Mouse (Mus musculus): Measurements from ENCODE around the gene Tbcc. TPM values are rescaled to one million over a fixed set of nuclear protein-coding genes. Genes with fewer than 3 reads are reported as not detected.

The Tbcc gene
- polyA plus RNA-seq, 1 experiment, result 11.5 TPM

DNA sequence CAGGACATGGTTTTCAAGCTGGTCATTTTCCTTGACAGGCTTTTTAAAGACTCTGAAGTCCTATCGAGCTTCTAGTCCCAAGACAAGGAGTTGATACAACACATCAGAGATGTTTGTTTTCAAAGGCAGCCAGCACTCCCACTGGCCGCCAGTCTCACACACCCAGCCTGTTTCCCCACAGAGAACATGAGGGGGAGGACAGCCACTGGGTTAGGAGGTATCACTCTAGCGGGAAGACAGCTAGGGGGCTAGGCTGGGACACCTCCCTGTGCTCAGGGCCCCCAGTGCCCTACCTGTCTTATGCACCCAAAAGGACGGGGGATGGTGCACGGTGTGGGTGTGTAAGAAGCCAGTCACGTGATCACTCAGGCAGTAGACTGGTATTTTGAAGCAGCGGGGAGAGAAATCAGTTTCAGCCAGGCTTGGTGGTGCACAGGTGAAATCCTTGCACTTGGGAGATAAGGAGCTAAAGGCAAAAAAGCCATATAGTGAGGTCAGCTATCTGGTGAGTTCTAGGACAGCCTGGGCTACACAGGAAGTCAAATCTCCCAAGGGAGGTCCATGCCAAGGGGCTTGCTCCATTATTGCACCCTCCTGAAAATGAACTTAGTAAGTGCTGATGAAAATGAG, 25.8 kb upstream of the Tbcc start:
- TF ChIP-seq POLR2A (IDR thresholded peaks at IDR 0.05; ENCODE audit: low read depth, low read length) (no peak), CTCF (IDR thresholded peaks at IDR 0.05; ENCODE audit: borderline replicate concordance, insufficient read depth, low read length) (no peak)
- H3K27ac ChIP-seq (ENCODE audit: insufficient read depth, low read length), result no peak overlapping the region
- H3K4me1 ChIP-seq (ENCODE audit: control insufficient read depth, insufficient read depth, low read length), result peaks cover 5% of the 10 kb centered on the region
- no peak overlapping the region for H3K4me3 ChIP-seq (ENCODE audit: insufficient read depth, low read length)

DNA sequence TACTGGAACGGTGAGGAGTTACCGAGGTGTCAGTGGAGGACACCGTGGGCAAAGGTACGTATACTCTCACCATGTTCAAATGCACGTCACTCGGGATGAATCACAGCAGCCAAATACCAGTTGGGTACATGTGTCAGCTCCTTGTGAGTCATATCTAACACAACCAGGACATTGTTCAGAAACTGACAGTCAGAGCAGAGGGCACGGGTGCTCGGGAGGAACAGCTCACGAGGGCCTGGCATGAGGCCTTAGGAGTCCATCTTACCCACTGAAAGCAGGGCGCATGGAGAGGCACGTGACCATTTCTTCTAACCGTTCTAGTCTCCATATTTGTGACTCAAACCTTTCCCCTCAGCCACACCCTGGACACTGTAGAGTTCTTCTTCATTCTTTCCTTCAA, 23.6 kb upstream of the Tbcc start:
- H3K4me3 ChIP-seq (ENCODE audit: insufficient read depth, low read length), result no peak overlapping the region
- H3K27ac ChIP-seq (ENCODE audit: insufficient read depth, low read length), result peak overlapping the region; percentile 35; the same call in 1 of the 2 replicates
- peaks cover 5% of the 10 kb centered on the region for H3K4me1 ChIP-seq (ENCODE audit: control insufficient read depth, insufficient read depth, low read length)
- TF ChIP-seq CTCF (IDR thresholded peaks at IDR 0.05; ENCODE audit: borderline replicate concordance, insufficient read depth, low read length) (no peak), POLR2A (IDR thresholded peaks at IDR 0.05; ENCODE audit: low read depth, low read length) (no peak)

DNA sequence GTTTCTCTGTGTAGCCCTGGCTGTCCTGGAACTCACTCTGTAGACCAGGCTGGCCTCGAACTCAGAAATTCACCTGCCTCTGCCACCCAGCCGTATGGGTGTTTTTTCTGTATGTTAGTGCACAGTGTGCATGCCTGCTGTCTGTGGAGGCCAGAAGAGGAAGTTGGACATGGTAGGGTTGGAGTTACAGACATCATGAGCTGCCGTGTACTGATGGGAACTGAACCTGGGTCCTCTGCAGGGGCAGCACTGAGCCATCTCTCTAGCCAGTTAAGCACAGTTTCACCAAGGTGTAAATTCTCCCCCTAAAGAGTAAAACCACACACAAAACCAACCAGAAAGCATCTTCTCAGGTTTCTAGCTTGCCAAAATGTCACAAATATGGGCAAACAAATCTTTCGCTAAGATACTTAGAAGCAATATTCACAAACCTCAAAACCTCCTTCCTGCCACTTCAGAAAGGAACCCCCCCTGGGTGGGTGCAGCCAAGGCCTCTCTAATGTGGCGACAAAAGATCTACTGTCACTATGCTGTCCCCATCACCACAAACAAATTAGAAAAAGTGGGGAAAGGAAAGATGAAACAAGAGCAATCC, 20.2 kb upstream of the Tbcc start:
- no peak overlapping the region for H3K27ac ChIP-seq (ENCODE audit: insufficient read depth, low read length)
- no peak overlapping the region for H3K4me3 ChIP-seq (ENCODE audit: insufficient read depth, low read length)
- TF ChIP-seq POLR2A (IDR thresholded peaks at IDR 0.05; ENCODE audit: low read depth, low read length) (no peak), CTCF (IDR thresholded peaks at IDR 0.05; ENCODE audit: borderline replicate concordance, insufficient read depth, low read length) (no peak)
- peaks cover 15% of the 10 kb centered on the region for H3K4me1 ChIP-seq (ENCODE audit: control insufficient read depth, insufficient read depth, low read length)

DNA sequence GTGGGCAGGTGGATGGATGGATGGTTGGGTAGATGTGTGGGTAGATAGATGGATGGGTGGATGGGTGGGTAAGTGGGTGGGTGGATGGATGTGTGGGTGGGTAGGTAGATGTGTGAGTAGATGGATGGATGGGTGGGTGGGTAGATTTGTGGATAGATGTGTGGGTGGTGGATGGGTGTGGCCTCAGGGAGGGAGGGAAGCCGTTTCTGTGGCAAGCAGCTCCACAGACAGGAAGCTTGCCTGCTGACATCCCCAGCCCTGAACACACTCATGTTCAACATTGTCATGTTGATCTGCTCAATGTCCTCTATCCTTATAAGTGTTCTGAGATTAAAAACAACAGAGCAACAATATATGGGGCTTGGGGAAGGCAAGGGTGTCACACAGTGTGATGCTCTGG, 19.6 kb upstream of the Tbcc start:
- TF ChIP-seq CTCF (IDR thresholded peaks at IDR 0.05; ENCODE audit: borderline replicate concordance, insufficient read depth, low read length), result no peak
- no peak for TF ChIP-seq POLR2A (IDR thresholded peaks at IDR 0.05; ENCODE audit: low read depth, low read length)
- Histone ChIP-seq H3K27ac (ENCODE audit: insufficient read depth, low read length) (no peak overlapping the region), H3K4me1 (ENCODE audit: control insufficient read depth, insufficient read depth, low read length) (peaks cover 15% of the 10 kb centered on the region), H3K4me3 (ENCODE audit: insufficient read depth, low read length) (no peak overlapping the region)

DNA sequence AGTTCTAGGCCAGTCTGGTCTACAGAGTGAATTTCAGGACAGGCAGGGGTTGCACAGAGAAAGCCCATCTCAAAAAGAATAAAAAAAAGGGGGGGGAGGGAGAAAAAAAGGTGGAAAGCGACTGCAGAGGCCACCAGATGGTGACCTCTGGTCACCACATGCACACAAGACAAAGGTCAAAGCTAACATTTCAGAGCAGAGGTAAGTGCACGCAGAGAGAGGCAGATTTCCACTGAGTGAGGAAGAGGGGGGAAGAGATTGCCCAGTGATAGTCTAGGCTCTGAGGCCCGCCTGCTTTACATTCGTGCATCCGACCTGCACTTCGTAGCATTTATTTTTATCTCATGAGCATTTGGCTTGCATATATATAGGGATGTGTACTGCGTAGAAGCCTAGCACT, 17.7 kb upstream of the Tbcc start:
- peaks cover 21% of the 10 kb centered on the region for H3K4me1 ChIP-seq (ENCODE audit: control insufficient read depth, insufficient read depth, low read length)
- no peak for TF ChIP-seq POLR2A (IDR thresholded peaks at IDR 0.05; ENCODE audit: low read depth, low read length)
- TF ChIP-seq CTCF (IDR thresholded peaks at IDR 0.05; ENCODE audit: borderline replicate concordance, insufficient read depth, low read length), result no peak

DNA sequence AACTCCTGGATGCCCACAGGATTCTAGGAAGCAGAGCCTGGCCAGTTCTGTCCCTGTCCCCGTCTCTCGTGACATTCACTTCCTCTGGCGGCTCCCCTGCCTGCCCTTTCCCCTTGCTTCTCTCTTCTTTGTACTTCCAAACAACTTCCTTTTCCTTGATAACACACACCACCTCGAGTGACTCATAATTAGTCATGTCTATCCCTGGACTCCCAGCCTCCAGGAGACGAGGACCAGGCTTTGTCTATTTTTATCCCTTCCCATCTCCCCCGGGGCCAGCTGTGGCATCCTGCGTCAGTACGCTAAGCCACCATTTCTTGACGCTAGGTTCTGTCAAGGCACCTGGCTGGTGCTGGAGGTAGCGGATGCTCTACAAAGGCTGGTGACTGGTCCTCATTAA, 16.4 kb upstream of the Tbcc start:
- Histone ChIP-seq H3K27ac (ENCODE audit: insufficient read depth, low read length) (peak overlapping the region; percentile 48; the same call in 1 of the 2 replicates), H3K4me3 (ENCODE audit: insufficient read depth, low read length) (no peak overlapping the region), H3K4me1 (ENCODE audit: control insufficient read depth, insufficient read depth, low read length) (peaks cover 21% of the 10 kb centered on the region)
- TF ChIP-seq CTCF (IDR thresholded peaks at IDR 0.05; ENCODE audit: borderline replicate concordance, insufficient read depth, low read length), result no peak
- no peak for TF ChIP-seq POLR2A (IDR thresholded peaks at IDR 0.05; ENCODE audit: low read depth, low read length)

More for the DNA sequence above, 17.7 kb upstream of the Tbcc start:
- Histone ChIP-seq H3K4me3 (ENCODE audit: insufficient read depth, low read length) (no peak overlapping the region), H3K27ac (ENCODE audit: insufficient read depth, low read length) (no peak overlapping the region)

DNA sequence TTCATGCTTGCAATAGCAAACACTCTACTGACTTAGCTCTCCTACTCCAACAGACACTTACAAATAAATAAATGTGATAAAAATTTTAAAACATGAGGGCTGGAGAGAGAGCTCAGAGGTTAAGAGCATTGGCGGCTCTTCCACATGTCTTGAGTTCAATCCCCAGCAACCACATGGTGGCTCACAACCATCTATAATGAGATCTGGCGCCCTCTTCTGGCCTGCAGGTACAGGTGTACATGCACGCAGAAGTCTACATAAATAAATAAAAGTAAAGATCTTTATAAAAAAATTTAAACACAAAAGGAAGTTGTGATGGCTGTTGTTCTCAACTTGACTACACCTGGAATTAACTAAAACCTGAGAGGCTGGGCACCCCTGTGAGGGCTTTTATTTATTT, 14.9 kb upstream of the Tbcc start:
- peak overlapping the region; percentile 89 for H3K27ac ChIP-seq (ENCODE audit: insufficient read depth, low read length)
- H3K4me1 ChIP-seq (ENCODE audit: control insufficient read depth, insufficient read depth, low read length), result peaks cover 30% of the 10 kb centered on the region
- no peak overlapping the region for H3K4me3 ChIP-seq (ENCODE audit: insufficient read depth, low read length)
- TF ChIP-seq CTCF (IDR thresholded peaks at IDR 0.05; ENCODE audit: borderline replicate concordance, insufficient read depth, low read length), result no peak
- TF ChIP-seq POLR2A (IDR thresholded peaks at IDR 0.05; ENCODE audit: low read depth, low read length), result no peak

DNA sequence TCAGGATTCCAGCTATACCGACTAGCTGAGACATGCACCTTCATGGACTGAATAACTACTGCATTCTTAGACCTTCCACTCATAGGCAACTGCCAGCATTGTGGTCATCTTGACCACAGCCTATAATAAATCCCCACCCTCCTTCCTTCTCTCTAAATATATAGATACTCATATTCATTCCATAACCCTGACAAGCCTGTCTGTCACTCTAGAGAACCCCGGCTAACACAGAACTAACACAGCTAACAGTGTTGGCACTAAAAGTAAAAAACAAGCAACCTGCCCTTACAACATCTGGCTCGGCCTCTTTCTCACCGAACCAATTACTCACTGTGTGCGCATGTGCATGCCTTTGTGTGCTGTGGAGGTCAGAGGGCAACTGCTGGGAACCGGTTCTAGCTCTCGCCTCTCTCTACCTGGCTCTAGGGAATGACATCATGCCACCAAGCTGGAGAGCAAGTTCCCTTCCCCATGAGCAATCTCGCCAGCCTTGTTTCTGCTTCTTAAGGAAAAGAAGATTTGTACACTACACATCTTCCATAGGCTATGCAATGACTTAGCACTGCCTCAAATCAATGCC, 14.0 kb upstream of the Tbcc start:
- H3K4me3 ChIP-seq (ENCODE audit: insufficient read depth, low read length), result no peak overlapping the region
- peaks cover 30% of the 10 kb centered on the region for H3K4me1 ChIP-seq (ENCODE audit: control insufficient read depth, insufficient read depth, low read length)
- peak overlapping the region; percentile 89 for H3K27ac ChIP-seq (ENCODE audit: insufficient read depth, low read length)
- no peak; the same call in 1 of the 2 replicates for TF ChIP-seq POLR2A (IDR thresholded peaks at IDR 0.05; ENCODE audit: low read depth, low read length)
- no peak for TF ChIP-seq CTCF (IDR thresholded peaks at IDR 0.05; ENCODE audit: borderline replicate concordance, insufficient read depth, low read length)

DNA sequence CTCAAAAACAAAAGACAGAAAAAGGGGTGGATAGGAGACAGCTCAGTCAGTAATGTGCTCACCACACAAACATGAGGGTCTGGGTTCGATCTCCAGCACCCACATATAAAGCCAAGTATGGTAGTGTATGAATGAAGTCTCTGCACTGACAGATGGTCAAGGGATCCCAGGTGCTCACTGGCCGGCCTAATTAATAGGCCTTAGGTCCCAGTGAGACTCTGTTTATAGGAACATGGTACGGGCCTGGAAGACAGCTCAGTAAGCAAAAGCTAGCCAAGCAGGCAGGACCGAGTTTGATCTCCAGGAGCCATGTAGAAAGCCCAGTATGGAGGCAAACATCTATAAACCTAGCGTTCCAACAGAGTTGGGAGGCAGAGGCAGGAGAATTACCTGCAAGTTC, 13.4 kb upstream of the Tbcc start:
- peaks cover 30% of the 10 kb centered on the region for H3K4me1 ChIP-seq (ENCODE audit: control insufficient read depth, insufficient read depth, low read length)
- TF ChIP-seq CTCF (IDR thresholded peaks at IDR 0.05; ENCODE audit: borderline replicate concordance, insufficient read depth, low read length), result no peak
- H3K27ac ChIP-seq (ENCODE audit: insufficient read depth, low read length), result peak overlapping the region; percentile 89
- H3K4me3 ChIP-seq (ENCODE audit: insufficient read depth, low read length), result no peak overlapping the region

DNA sequence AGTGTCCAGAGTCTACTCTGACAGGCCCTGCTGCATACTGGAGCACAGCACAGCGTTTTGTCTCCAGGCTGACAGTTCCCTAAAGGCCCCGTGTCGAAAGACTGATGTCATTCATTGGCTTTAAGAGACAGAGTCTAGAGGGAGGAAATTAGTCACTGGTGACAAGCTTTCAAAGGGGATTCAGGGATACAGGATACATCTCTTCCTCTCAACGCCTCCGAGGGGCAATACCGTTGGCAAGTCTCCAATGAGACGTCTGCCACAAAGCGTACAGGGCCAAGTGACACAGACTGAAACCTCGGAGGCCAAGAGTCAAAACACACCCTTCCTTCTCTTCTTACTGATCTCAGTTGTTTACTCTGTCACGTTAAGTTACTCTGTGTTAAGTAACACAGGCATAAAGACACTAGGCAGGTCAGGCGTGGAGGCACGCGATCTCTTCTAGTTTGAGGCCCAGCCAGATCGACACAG, 10.6 kb upstream of the Tbcc start:
- Histone ChIP-seq H3K4me3 (ENCODE audit: insufficient read depth, low read length) (no peak overlapping the region), H3K27ac (ENCODE audit: insufficient read depth, low read length) (peak overlapping the region; percentile 28), H3K4me1 (ENCODE audit: control insufficient read depth, insufficient read depth, low read length) (peaks cover 20% of the 10 kb centered on the region)
- no peak for TF ChIP-seq POLR2A (IDR thresholded peaks at IDR 0.05; ENCODE audit: low read depth, low read length)
- TF ChIP-seq CTCF (IDR thresholded peaks at IDR 0.05; ENCODE audit: borderline replicate concordance, insufficient read depth, low read length), result no peak

All from embryonic fibroblast, embryonic 13.5 days (primary cell).